Comparison of ENCODE assay signal across 19 mouse cellular contexts in genomic region chr9:66215551-66215950, GRCm38 (mm10). TPM values are rescaled to one million over a fixed set of nuclear protein-coding genes. Genes with fewer than 3 reads are reported as not detected.
A peak's percentile ranks its signal among the peaks of the same experiment; 100 is the strongest.
DNase-seq lines count a peak whose midpoint lies in the region; ATAC-seq and TF ChIP-seq lines count a peak whose summit lies in the region.
"Had no signal": no experiment of that assay in that cellular context is flagged by ENCODE, and none has a peak within 500 bp of the region (broad histone marks: within the 10 kb centered on the region; RNA-seq: fewer than 3 reads in every experiment).

No protein-coding gene starts in this region.

- peaks cover 17% of the 10 kb centered on the region for H3K79me2 ChIP-seq in myocyte (ENCODE audit: control insufficient read depth, insufficient read depth)

- no peak overlapping the region for H3K9ac ChIP-seq in hindbrain, embryonic 16.5 days (ENCODE audit: low read depth, low read length)
- no peak overlapping the region; the same call in 1 of the 2 replicates for H3K9ac ChIP-seq in liver, embryonic 14.5 days (replicated peaks)
- no peak overlapping the region for H3K9ac ChIP-seq in liver, embryonic 15.5 days
- H3K9ac ChIP-seq: forebrain, embryonic 13.5 days; hindbrain, embryonic 14.5 days had no signal

- no peak overlapping the region for H3ac ChIP-seq in myocyte (ENCODE audit: control insufficient read depth, insufficient read length)

- no peaks in the 10 kb centered on the region for H3K36me3 ChIP-seq in hindbrain, embryonic 10.5 days
- H3K36me3 ChIP-seq in hindbrain, embryonic 16.5 days (ENCODE audit: control insufficient read depth, insufficient read depth, low read length): no peaks in the 10 kb centered on the region
- H3K36me3 ChIP-seq in liver, embryonic 14.5 days (replicated peaks; ENCODE audit: control insufficient read depth, insufficient read depth, low read depth): no peaks in the 10 kb centered on the region
- H3K36me3 ChIP-seq in liver, embryonic 15.5 days (replicated peaks): 0 out of 2 replicates have a peak, but pooled peaks cover 4% of the 10 kb centered on the region
- no peaks in the 10 kb centered on the region for H3K36me3 ChIP-seq in myocyte (ENCODE audit: control insufficient read depth, insufficient read depth)
- H3K36me3 ChIP-seq: forebrain, embryonic 10.5 days had no signal

- TF ChIP-seq POLR2A in myocyte (IDR thresholded peaks at IDR 0.05; ENCODE audit: insufficient read length, low read depth): no peak

- DNase-seq in hindbrain, embryonic 10.5 days (ENCODE audit: low spot score): no peak
- DNase-seq in liver, embryonic 14.5 days (ENCODE audit: low read depth in 3 of 3, low spot score in 3 of 3): no peak
- no peak for DNase-seq in left cerebral cortex, adult 18-20 months (ENCODE audit: low spot score in 2 of 2)
- DNase-seq: adrenal gland, adult 2 months; adrenal gland, postnatal 14 days; cerebellum, adult 18-20 months; cerebellum, adult 9-10 months; cerebellum, postnatal 14 days; gastrocnemius, postnatal 25 days; heart, adult 2 months had no signal

- no peaks in the 10 kb centered on the region for H3K9me3 ChIP-seq in hindbrain, embryonic 10.5 days
- no peaks in the 10 kb centered on the region for H3K9me3 ChIP-seq in hindbrain, embryonic 16.5 days (ENCODE audit: control insufficient read depth, low read length)
- H3K9me3 ChIP-seq in liver, embryonic 14.5 days (ENCODE audit: control insufficient read depth, low read length): no peaks in the 10 kb centered on the region
- no peaks in the 10 kb centered on the region for H3K9me3 ChIP-seq in liver, embryonic 15.5 days (replicated peaks)
- H3K9me3 ChIP-seq: forebrain, embryonic 10.5 days; forebrain, embryonic 13.5 days had no signal

- no peaks in the 10 kb centered on the region for H3K27me3 ChIP-seq in hindbrain, embryonic 10.5 days (ENCODE audit: insufficient read depth, poor library complexity, severe bottlenecking)
- no peaks in the 10 kb centered on the region for H3K27me3 ChIP-seq in hindbrain, embryonic 16.5 days (replicated peaks; ENCODE audit: control insufficient read depth, insufficient read depth, low read length)
- no peaks in the 10 kb centered on the region for H3K27me3 ChIP-seq in liver, embryonic 14.5 days (ENCODE audit: control insufficient read depth, insufficient read depth, low read length)
- no peaks in the 10 kb centered on the region for H3K27me3 ChIP-seq in liver, embryonic 15.5 days
- H3K27me3 ChIP-seq in myocyte (ENCODE audit: control insufficient read depth, insufficient read depth, insufficient read length): no peaks in the 10 kb centered on the region
- H3K27me3 ChIP-seq: forebrain, embryonic 13.5 days had no signal

- ATAC-seq in hindbrain, embryonic 16.5 days: no peak
- no peak for ATAC-seq in liver, embryonic 14.5 days (ENCODE audit: insufficient read depth)
- ATAC-seq in liver, embryonic 15.5 days (ENCODE audit: insufficient read depth): no peak
- ATAC-seq: CD4-positive, CD25-positive, alpha-beta regulatory T cell, adult 4 months; forebrain, embryonic 13.5 days; forebrain, embryonic 16.5 days had no signal

- TF ChIP-seq EP300 in liver, embryonic 14.5 days (IDR thresholded peaks at IDR 0.05; ENCODE audit: low read depth): no peak

- H3K4me2 ChIP-seq in hindbrain, embryonic 16.5 days (ENCODE audit: low read length): no peak overlapping the region
- H3K4me2 ChIP-seq in liver, embryonic 14.5 days (ENCODE audit: low read depth): no peak overlapping the region
- no peak overlapping the region for H3K4me2 ChIP-seq in liver, embryonic 15.5 days
- H3K4me2 ChIP-seq in myocyte (ENCODE audit: low read depth): peak overlapping the region; percentile 47
- H3K4me2 ChIP-seq: forebrain, embryonic 13.5 days; heart, embryonic 11.5 days; hindbrain, embryonic 14.5 days had no signal

- H3K27ac ChIP-seq in hindbrain, embryonic 10.5 days: 0 out of 2 replicates have a peak overlapping the region, but pooled peaks have one; percentile 45
- no peak overlapping the region for H3K27ac ChIP-seq in hindbrain, embryonic 16.5 days (ENCODE audit: low read depth, low read length)
- H3K27ac ChIP-seq in liver, embryonic 14.5 days: peak overlapping the region; percentile 4
- H3K27ac ChIP-seq in liver, embryonic 15.5 days (replicated peaks): peak overlapping the region; percentile 46
- H3K27ac ChIP-seq: forebrain, embryonic 10.5 days; forebrain, embryonic 13.5 days; heart, adult 2 months; hindbrain, embryonic 14.5 days had no signal

- H3K4me3 ChIP-seq in hindbrain, embryonic 10.5 days: no peak overlapping the region
- H3K4me3 ChIP-seq in hindbrain, embryonic 16.5 days (ENCODE audit: low read length): no peak overlapping the region
- H3K4me3 ChIP-seq in liver, embryonic 14.5 days (ENCODE audit: insufficient read depth in 1 of 2, low read depth in 2 of 2, low read length in 2 of 2): no peak overlapping the region
- no peak overlapping the region for H3K4me3 ChIP-seq in liver, embryonic 15.5 days (replicated peaks)
- no peak overlapping the region for H3K4me3 ChIP-seq in myocyte
- H3K4me3 ChIP-seq: forebrain, embryonic 10.5 days; forebrain, embryonic 13.5 days; heart, adult 2 months had no signal

- H3K4me1 ChIP-seq in hindbrain, embryonic 10.5 days (replicated peaks): peaks cover 44% of the 10 kb centered on the region
- no peaks in the 10 kb centered on the region; the same call in 1 of the 2 replicates for H3K4me1 ChIP-seq in hindbrain, embryonic 16.5 days (ENCODE audit: control insufficient read depth, insufficient read depth, low read depth, low read length)
- H3K4me1 ChIP-seq in liver, embryonic 14.5 days (replicated peaks; ENCODE audit: control insufficient read depth in 2 of 2, insufficient read depth in 2 of 2, low read length in 1 of 2): peaks cover 37 to 42% of the 10 kb centered on the region in 2 experiments
- peaks cover 76% of the 10 kb centered on the region for H3K4me1 ChIP-seq in liver, embryonic 15.5 days (replicated peaks)

- no peak for TF ChIP-seq CTCF in liver, embryonic 14.5 days (IDR thresholded peaks at IDR 0.05; ENCODE audit: low read depth)

TF ChIP-seq in myocyte, 11 proteins besides CTCF, POLR2A, EP300 and RAD21:
- no peak for TF ChIP-seq USF1 (IDR thresholded peaks at IDR 0.05; ENCODE audit: low read depth)
- TF ChIP-seq MYOG (IDR thresholded peaks at IDR 0.05; ENCODE audit: control insufficient read depth in 1 of 3, insufficient read depth in 1 of 3, insufficient read length in 2 of 3, low read depth in 2 of 3): peak; percentile 12 to 70 (median 56)
- TF ChIP-seq POLR2AphosphoS2 (IDR thresholded peaks at IDR 0.05; ENCODE audit: insufficient read length, low read depth): no peak
- peak; percentile 31; the same call in 1 of the 2 replicates for TF ChIP-seq CEBPB (IDR thresholded peaks at IDR 0.05; ENCODE audit: insufficient read depth, poor library complexity, severe bottlenecking)
- no peak for TF ChIP-seq TCF3 (IDR thresholded peaks at IDR 0.05; ENCODE audit: insufficient read length, low read depth)
- peak in 2 of 3 experiments; percentile 77 to 84 for TF ChIP-seq MYOD1 (IDR thresholded peaks at IDR 0.05; ENCODE audit: control insufficient read depth in 1 of 3, insufficient read length in 2 of 3, low read depth in 2 of 3)
- peak; percentile 8 for TF ChIP-seq TCF12 (IDR thresholded peaks at IDR 0.05; ENCODE audit: insufficient read depth, poor library complexity, severe bottlenecking)
TF ChIP-seq in myocyte: peak in this region for 4.

RNA-seq across cellular contexts. Expression of gene Dapk2, which starts 57.5 kb away (rescaled TPM):
- 3.5 and 5.1 TPM in 2 replicates for polyA plus RNA-seq in hindbrain, embryonic 10.5 days (2016; fragmentation: Nextera tagmentation; extraction: Ambion mirVana)
- 0.79 and 0.94 TPM in 2 replicates for polyA plus RNA-seq in hindbrain, embryonic 16.5 days (2015; fragmentation: Nextera tagmentation; extraction: Ambion mirVana)
- polyA plus RNA-seq in liver, embryonic 14.5 days (2012; rRNA removed): 7.3 and 11.7 TPM in 2 replicates
- 24.6 and 25.2 TPM in 2 replicates for polyA plus RNA-seq in liver, embryonic 14.5 days (2014; fragmentation: Nextera tagmentation; extraction: Ambion mirVana)
- polyA plus RNA-seq in liver, embryonic 15.5 days (2015; fragmentation: Nextera tagmentation; extraction: Ambion mirVana): 31.9 and 33.9 TPM in 2 replicates
- 51.3 TPM for polyA plus RNA-seq in myocyte (2012; fragmentation: generic; extraction: Trizol)
- total RNA-seq in left cerebral cortex, adult 18-20 months (2021): 1 to 10 TPM; 2.5 to 2.7 TPM
